Mouse (Mus musculus) hindbrain, embryonic 14.5 days (tissue): Measurements from ENCODE around the gene Col9a2. TPM values are rescaled to one million over a fixed set of nuclear protein-coding genes. Genes with fewer than 3 reads are reported as not detected.

Source experiments
- ATAC-seq: fragments of 200-750 bp; cut with Nextera tagmentation; 2 replicates; pipeline ENCODE4 v1.8.0; 2017; ENCODE audit warnings: moderate number of reproducible peaks, mild to moderate bottlenecking, moderate TSS enrichment, moderate library complexity; ENCODE audit not compliant: low FRiP score
- DNase-seq: peaks from one replicate; pipeline ENCODE4 v3.0.0-alpha.2; 2015; ENCODE audit warnings: low spot score
- H3K27ac ChIP-seq: fragments of 300-500 bp; sonication (generic); 2 replicates; pipeline ENCODE4 v1.5.1; 2014; ENCODE audit warnings: mild to moderate bottlenecking, moderate library complexity
- H3K27me3 ChIP-seq: fragments of 300-500 bp; sonication (generic); 2 replicates; pipeline ENCODE4 v1.6.1; 2014; ENCODE audit warnings: mild to moderate bottlenecking, low read length, mixed read lengths; ENCODE audit not compliant: control insufficient read depth, insufficient read depth
- H3K36me3 ChIP-seq: fragments of 300-500 bp; sonication (generic); replicated peaks from 2 replicates; pipeline ENCODE4 v1.6.1; 2014; ENCODE audit not compliant: control insufficient read depth, insufficient read depth
- H3K4me1 ChIP-seq: fragments of 300-500 bp; sonication (generic); replicated peaks from 2 replicates; pipeline ENCODE4 v1.6.1; 2014; ENCODE audit warnings: antibody characterized with exemption, low read length, mixed read lengths; ENCODE audit not compliant: control insufficient read depth, insufficient read depth
- H3K4me2 ChIP-seq: fragments of 300-500 bp; sonication (generic); replicated peaks from 2 replicates; pipeline ENCODE4 v1.6.1; 2014; ENCODE audit warnings: mild to moderate bottlenecking, moderate library complexity
- H3K4me3 ChIP-seq: fragments of 300-500 bp; sonication (generic); replicated peaks from 2 replicates; pipeline ENCODE4 v1.5.1; 2014; ENCODE audit warnings: mild to moderate bottlenecking, low read length
- H3K9ac ChIP-seq: fragments of 300-500 bp; sonication (generic); 2 replicates; pipeline ENCODE4 v1.6.1; 2014
- H3K9me3 ChIP-seq: fragments of 300-500 bp; sonication (generic); 2 replicates; pipeline ENCODE4 v1.6.1; 2016; ENCODE audit warnings: low read length; ENCODE audit not compliant: control insufficient read depth
- WGBS: fragments of 180-500 bp; shearing (Covaris S2); extraction: QIAGEN DNeasy Blood & Tissue Kit; methylation state at CpG from one replicate; pipeline ENCODE4 v1.1.7; 2014; 5-methylcytosine and 5-hydroxymethylcytosine counted together
- polyA plus RNA-seq: library from polyadenylated mRNA; unstranded; fragments of >200 nt; fragmentation: Nextera tagmentation; extraction: Ambion mirVana; gene quantifications from 2 replicates; pipeline ENCODE4 v1.2.1, GENCODE M21; 2014

Gene Col9a2
- polyA plus RNA-seq, 1 experiment from 2014 or later: 17.1 TPM

- H3K9me3 ChIP-seq: no peaks in the 10 kb centered on the region
- H3K4me2 ChIP-seq: no peak overlapping the region
- WGBS: 63% methylated on average over 4 of the region's 4 CpGs
- no peaks in the 10 kb centered on the region for H3K4me1 ChIP-seq
- ATAC-seq: no peak
- no peak overlapping the region for H3K27ac ChIP-seq
- no peak overlapping the region for H3K4me3 ChIP-seq
- DNase-seq: no peak
- H3K36me3 ChIP-seq: no peaks in the 10 kb centered on the region
- no peaks in the 10 kb centered on the region for H3K27me3 ChIP-seq
- no peak overlapping the region for H3K9ac ChIP-seq
Measured at GRCm38 (mm10) chr4:121031440-121031839, 7.7 kb upstream of the Col9a2 start.

DNA sequence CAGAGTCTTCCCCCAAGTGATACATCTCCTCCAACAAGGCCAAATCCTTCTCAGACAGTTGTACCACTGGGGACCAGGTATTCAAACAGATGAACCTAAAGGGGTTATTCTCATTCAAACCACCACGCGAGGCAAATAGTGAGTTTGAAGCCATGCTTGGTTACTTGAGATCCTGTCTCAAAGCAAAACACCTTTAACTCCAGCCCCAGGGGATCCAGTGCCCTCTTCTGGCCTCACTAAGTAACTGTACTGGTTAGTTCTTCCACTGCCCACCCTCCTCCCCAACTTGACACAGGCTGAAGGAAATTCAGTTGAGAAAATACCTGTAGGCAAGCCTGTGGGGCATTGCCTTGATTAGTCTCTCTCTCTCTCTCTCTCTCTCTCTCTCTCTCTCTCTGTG lies 6.2 kb upstream of the Col9a2 start:
- DNase-seq: no peak
- Histone ChIP-seq H3K4me2 (no peak overlapping the region), H3K27me3 (0 out of 2 replicates have a peak, but pooled peaks cover 3% of the 10 kb centered on the region), H3K27ac (no peak overlapping the region), H3K9me3 (no peaks in the 10 kb centered on the region), H3K4me3 (no peak overlapping the region), H3K36me3 (no peaks in the 10 kb centered on the region), H3K4me1 (no peaks in the 10 kb centered on the region), H3K9ac (no peak overlapping the region)
- ATAC-seq: no peak
- 63% methylated on average over 2 of the region's 2 CpGs for WGBS

DNA sequence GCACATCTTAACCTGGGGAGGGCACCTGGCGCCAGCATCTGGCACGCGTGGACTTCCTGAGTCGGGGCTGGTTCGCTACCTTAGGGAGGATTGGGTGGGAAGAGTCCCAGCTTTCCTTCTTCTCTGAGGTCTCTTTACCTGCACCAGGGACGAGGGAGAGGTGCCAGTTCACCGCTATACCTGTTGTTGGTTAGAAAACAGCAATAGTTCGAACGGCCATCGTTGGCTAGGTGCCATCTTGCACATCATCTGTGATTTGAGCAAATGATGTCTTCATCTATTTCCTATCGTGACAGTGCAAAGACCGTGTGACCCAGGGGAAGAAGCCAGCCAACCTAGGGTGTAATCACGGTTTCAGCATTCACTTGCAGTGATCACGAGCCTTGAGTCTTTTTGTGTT lies 1.1 kb downstream of the Col9a2 start:
- H3K4me3 ChIP-seq: peak overlapping the region; percentile 40
- H3K4me2 ChIP-seq: peak overlapping the region; percentile 70
- DNase-seq (no peak), ATAC-seq (no peak)
- no peaks in the 10 kb centered on the region for H3K36me3 ChIP-seq
- no peaks in the 10 kb centered on the region for H3K9me3 ChIP-seq
- peaks cover 6% of the 10 kb centered on the region; the same call in 1 of the 2 replicates for H3K4me1 ChIP-seq
- H3K27ac ChIP-seq: peak overlapping the region; percentile 55; the same call in 1 of the 2 replicates
- WGBS: 51% methylated on average over 14 of the region's 14 CpGs
- peak overlapping the region; percentile 55; the same call in 1 of the 2 replicates for H3K9ac ChIP-seq
- H3K27me3 ChIP-seq: peaks cover 15% of the 10 kb centered on the region; the same call in 1 of the 2 replicates

GRCm38 (mm10) chr4:121040897-121041671 lies 1.9 kb downstream of the Col9a2 start:
- H3K4me1 ChIP-seq: peaks cover 6% of the 10 kb centered on the region; the same call in 1 of the 2 replicates
- peak overlapping the region; percentile 70 for H3K4me2 ChIP-seq
- H3K9me3 ChIP-seq: no peaks in the 10 kb centered on the region
- H3K27ac ChIP-seq: peak overlapping the region; percentile 55
- 8% methylated on average over 18 of the region's 18 CpGs for WGBS
- H3K9ac ChIP-seq: 0 out of 2 replicates have a peak overlapping the region, but pooled peaks have one; percentile 5
- no peak overlapping the region for H3K4me3 ChIP-seq
- ATAC-seq (peak; percentile 71), DNase-seq (peak; percentile 80)
- H3K27me3 ChIP-seq: peaks cover 15% of the 10 kb centered on the region; the same call in 1 of the 2 replicates
- H3K36me3 ChIP-seq: no peaks in the 10 kb centered on the region

GRCm38 (mm10) chr4:121042472-121042871 lies 3.3 kb downstream of the Col9a2 start:
- Histone ChIP-seq H3K27me3 (peaks cover 15% of the 10 kb centered on the region; the same call in 1 of the 2 replicates), H3K9ac (no peak overlapping the region), H3K4me3 (no peak overlapping the region), H3K9me3 (no peaks in the 10 kb centered on the region), H3K4me2 (no peak overlapping the region; the same call in 1 of the 2 replicates), H3K27ac (0 out of 2 replicates have a peak overlapping the region, but pooled peaks have one; percentile 55), H3K4me1 (peaks cover 6% of the 10 kb centered on the region; the same call in 1 of the 2 replicates), H3K36me3 (no peaks in the 10 kb centered on the region)
- no peak for ATAC-seq
- DNase-seq: no peak
- WGBS: 55% methylated on average over 5 of the region's 5 CpGs

- H3K9ac ChIP-seq: no peak overlapping the region
- no peak overlapping the region for H3K4me2 ChIP-seq
- H3K4me1 ChIP-seq: peaks cover 6% of the 10 kb centered on the region; the same call in 1 of the 2 replicates
- H3K9me3 ChIP-seq: no peaks in the 10 kb centered on the region
- no peaks in the 10 kb centered on the region for H3K36me3 ChIP-seq
- no peak overlapping the region for H3K27ac ChIP-seq
- WGBS: 62% methylated on average over 3 of the region's 3 CpGs
- H3K27me3 ChIP-seq: peaks cover 12% of the 10 kb centered on the region; the same call in 1 of the 2 replicates
- H3K4me3 ChIP-seq: no peak overlapping the region
- ATAC-seq (no peak), DNase-seq (no peak)
Measured at GRCm38 (mm10) chr4:121042946-121043345, 3.8 kb downstream of the Col9a2 start.

GRCm38 (mm10) chr4:121051863-121052262 lies 12.7 kb downstream of the Col9a2 start:
- 24% methylated on average over 4 of the region's 4 CpGs for WGBS
- Histone ChIP-seq H3K27me3 (0 out of 2 replicates have a peak, but pooled peaks cover 3% of the 10 kb centered on the region), H3K9ac (no peak overlapping the region), H3K36me3 (peaks cover 4% of the 10 kb centered on the region; the same call in 1 of the 2 replicates), H3K4me2 (peak overlapping the region; percentile 46), H3K4me3 (no peak overlapping the region; the same call in 1 of the 2 replicates), H3K9me3 (no peaks in the 10 kb centered on the region), H3K4me1 (peaks cover 10% of the 10 kb centered on the region; the same call in 1 of the 2 replicates), H3K27ac (no peak overlapping the region)
- ATAC-seq (no peak), DNase-seq (no peak)

- Histone ChIP-seq H3K4me1 (peaks cover 10% of the 10 kb centered on the region; the same call in 1 of the 2 replicates), H3K36me3 (peaks cover 4% of the 10 kb centered on the region; the same call in 1 of the 2 replicates), H3K9ac (peak overlapping the region; percentile 25; the same call in 1 of the 2 replicates), H3K9me3 (no peaks in the 10 kb centered on the region), H3K4me3 (peak overlapping the region; percentile 27), H3K4me2 (peak overlapping the region; percentile 46), H3K27me3 (0 out of 2 replicates have a peak, but pooled peaks cover 3% of the 10 kb centered on the region), H3K27ac (no peak overlapping the region)
- WGBS: 9% methylated on average over 34 of the region's 35 CpGs
- ATAC-seq (peak; percentile 67), DNase-seq (no peak)
Measured at GRCm38 (mm10) chr4:121052454-121053323, 13.5 kb downstream of the Col9a2 start.
